In the genomic region with DNA sequence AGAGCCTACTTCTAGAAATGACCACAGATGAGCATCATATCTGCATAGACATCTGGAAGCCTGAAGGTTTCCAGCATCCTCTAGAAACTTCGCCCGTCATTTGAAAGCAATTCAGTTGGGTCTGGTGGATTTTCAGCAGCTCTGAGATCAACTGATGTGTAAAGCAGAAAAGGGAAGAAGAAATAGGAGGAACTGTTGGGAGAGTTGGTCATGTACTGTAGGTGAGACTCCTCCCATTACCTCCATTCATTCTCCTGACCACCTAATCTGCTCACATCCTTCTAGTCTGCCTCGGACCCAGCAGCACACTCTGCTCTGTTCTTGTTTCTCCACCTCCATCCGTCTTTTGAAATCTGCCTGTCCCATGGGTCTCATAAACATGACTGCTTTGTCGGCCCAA, we compare ENCODE assay signal across 23 mouse cellular contexts. TPM values are rescaled to one million over a fixed set of nuclear protein-coding genes. Genes with fewer than 3 reads are reported as not detected.
DNase-seq lines count a peak whose midpoint lies in the region; ATAC-seq and TF ChIP-seq lines count a peak whose summit lies in the region.
"Had no signal": no experiment of that assay in that cellular context is flagged by ENCODE, and none has a peak within 500 bp of the region (broad histone marks: within the 10 kb centered on the region; RNA-seq: fewer than 3 reads in every experiment).

No protein-coding gene starts in this region.

- H3K9me3 ChIP-seq in CH12.LX (replicated peaks; ENCODE audit: low read length): no peaks in the 10 kb centered on the region
- H3K9me3 ChIP-seq in limb, embryonic 10.5 days (replicated peaks): no peaks in the 10 kb centered on the region
- H3K9me3 ChIP-seq in hindbrain, embryonic 16.5 days (ENCODE audit: control insufficient read depth, low read length): no peaks in the 10 kb centered on the region
- H3K9me3 ChIP-seq: G1E; heart, embryonic 12.5 days; heart, embryonic 15.5 days had no signal

- no peaks in the 10 kb centered on the region for H3K27me3 ChIP-seq in CH12.LX (replicated peaks)
- peaks cover 5% of the 10 kb centered on the region; the same call in 1 of the 2 replicates for H3K27me3 ChIP-seq in limb, embryonic 10.5 days (ENCODE audit: low read depth, poor library complexity, severe bottlenecking)
- no peaks in the 10 kb centered on the region for H3K27me3 ChIP-seq in hindbrain, embryonic 16.5 days (replicated peaks; ENCODE audit: control insufficient read depth, insufficient read depth, low read length)
- H3K27me3 ChIP-seq: heart, embryonic 15.5 days had no signal

- in situ Hi-C loops in CH12.LX (cut with MboI; ENCODE audit: low pct_ligation_motif_present, low pct_unique_long_range_greater_than_20kb, low sequenced_read_pairs): no loop called here

- H3K4me1 ChIP-seq in CH12.LX (ENCODE audit: control insufficient read depth in 1 of 2, insufficient read depth in 2 of 2): peaks cover 19 to 61% of the 10 kb centered on the region in 2 experiments
- peaks cover 8% of the 10 kb centered on the region for H3K4me1 ChIP-seq in limb, embryonic 10.5 days
- no peaks in the 10 kb centered on the region for H3K4me1 ChIP-seq in hindbrain, embryonic 16.5 days (ENCODE audit: control insufficient read depth, insufficient read depth, low read depth, low read length)
- H3K4me1 ChIP-seq: heart, embryonic 12.5 days; heart, embryonic 15.5 days had no signal

- peak overlapping the region; percentile 72; the same call in 1 of the 2 replicates for H3K4me2 ChIP-seq in CH12.LX (ENCODE audit: insufficient read depth, low read depth, poor library complexity, severe bottlenecking)
- H3K4me2 ChIP-seq in hindbrain, embryonic 16.5 days (ENCODE audit: low read length): no peak overlapping the region
- H3K4me2 ChIP-seq: heart, embryonic 12.5 days; heart, embryonic 15.5 days; hindbrain, embryonic 14.5 days had no signal

- TF ChIP-seq CTCF in CH12.LX (conservative IDR thresholded peaks at IDR 0.05 in 1 of 2, IDR thresholded peaks at IDR 0.05 in 1 of 2; ENCODE audit: low read depth in 2 of 2, low read length in 2 of 2): no peak

- no peak for TF ChIP-seq RAD21 in CH12.LX (IDR thresholded peaks at IDR 0.05; ENCODE audit: low read depth, low read length)

- H3K79me2 ChIP-seq in CH12.LX (replicated peaks; ENCODE audit: control insufficient read depth, extremely low read depth, insufficient read depth, poor library complexity, severe bottlenecking): no peaks in the 10 kb centered on the region

- TF ChIP-seq EP300 in CH12.LX (IDR thresholded peaks at IDR 0.05; ENCODE audit: low read length): no peak; the same call in 1 of the 2 replicates

- 79% methylated on average over 5 of the region's 5 CpGs for WGBS in limb, embryonic 10.5 days
- WGBS in hindbrain, embryonic 16.5 days: 77% methylated on average over 5 of the region's 5 CpGs

- dilution Hi-C loops in CH12.LX (cut with MboI; ENCODE audit: extremely low pct_ligation_motif_present, extremely low pct_unique_long_range_greater_than_20kb, low sequenced_read_pairs): no loop called here

- H3K36me3 ChIP-seq in CH12.LX (replicated peaks in 1 of 2; ENCODE audit: control insufficient read depth in 1 of 2, insufficient read depth in 1 of 2, low read length in 1 of 2): no peaks in the 10 kb centered on the region
- no peaks in the 10 kb centered on the region for H3K36me3 ChIP-seq in limb, embryonic 10.5 days
- no peaks in the 10 kb centered on the region for H3K36me3 ChIP-seq in hindbrain, embryonic 16.5 days (ENCODE audit: control insufficient read depth, insufficient read depth, low read length)
- H3K36me3 ChIP-seq: G1E; heart, embryonic 12.5 days; heart, embryonic 15.5 days had no signal

- DNase-seq in CH12.LX (ENCODE audit: extremely low read depth): peak; percentile 46
- DNase-seq in spleen, adult 18-20 months: no peak
- no peak for DNase-seq in limb, embryonic 10.5 days (ENCODE audit: low spot score)
- DNase-seq: adrenal gland, adult 2 months; adrenal gland, postnatal 14 days; cerebellum, adult 11 months; cerebellum, adult 8-10 months; cerebellum, postnatal 10 days; cerebellum, postnatal 36 days; forebrain, postnatal 0 days; gastrocnemius, adult 2 months; gastrocnemius, postnatal 14 days; heart, adult 18-20 months; heart, postnatal 10 days; heart, postnatal 36 days had no signal

- no peak overlapping the region for H3K4me3 ChIP-seq in CH12.LX (replicated peaks in 1 of 3; ENCODE audit: low read depth in 2 of 3, low read length in 2 of 3, poor library complexity in 1 of 3)
- no peak overlapping the region for H3K4me3 ChIP-seq in limb, embryonic 10.5 days
- H3K4me3 ChIP-seq in hindbrain, embryonic 16.5 days (ENCODE audit: low read length): no peak overlapping the region
- H3K4me3 ChIP-seq: gastrocnemius, adult 2 months; heart, embryonic 12.5 days; heart, embryonic 15.5 days had no signal

- ATAC-seq in granulocyte monocyte progenitor cell, adult 5-6 weeks (replicated peaks; ENCODE audit: poor library complexity, severe bottlenecking): peak; percentile 73
- peak; percentile 67 for ATAC-seq in megakaryocyte progenitor cell, adult 5-6 weeks (replicated peaks; ENCODE audit: poor library complexity)
- no peak for ATAC-seq in hindbrain, embryonic 16.5 days
- ATAC-seq: forebrain, embryonic 14.5 days; forebrain, postnatal 0 days had no signal

- no peak overlapping the region for H3K27ac ChIP-seq in CH12.LX (ENCODE audit: insufficient read depth, low read depth)
- H3K27ac ChIP-seq in limb, embryonic 10.5 days: no peak overlapping the region
- H3K27ac ChIP-seq in hindbrain, embryonic 16.5 days (ENCODE audit: low read depth, low read length): no peak overlapping the region
- H3K27ac ChIP-seq: gastrocnemius, adult 2 months; heart, embryonic 15.5 days; hindbrain, embryonic 14.5 days had no signal

- TF ChIP-seq POLR2A in CH12.LX (IDR thresholded peaks at IDR 0.05; ENCODE audit: low read depth, low read length): no peak

- no peak overlapping the region for H3K9ac ChIP-seq in CH12.LX (ENCODE audit: insufficient read depth, low read depth)
- H3K9ac ChIP-seq in hindbrain, embryonic 16.5 days (ENCODE audit: low read depth, low read length): no peak overlapping the region
- H3K9ac ChIP-seq: forebrain, postnatal 0 days; heart, embryonic 12.5 days; heart, embryonic 15.5 days; hindbrain, embryonic 14.5 days had no signal

TF ChIP-seq in CH12.LX, 34 proteins besides CTCF, POLR2A, EP300 and RAD21:
- 0 out of 2 replicates have a peak, but pooled peaks have one; percentile 2 for TF ChIP-seq ZNF384 (IDR thresholded peaks at IDR 0.05; ENCODE audit: low read depth, low read length)
- 0 out of 2 replicates have a peak, but pooled peaks have one; percentile 26 for TF ChIP-seq TBP (conservative IDR thresholded peaks at IDR 0.05; ENCODE audit: low read depth, low read length)
- no peak for TF ChIP-seq NRF1 (IDR thresholded peaks at IDR 0.05; ENCODE audit: low read depth, low read length)
- TF ChIP-seq USF2 (conservative IDR thresholded peaks at IDR 0.05; ENCODE audit: low read depth, low read length): no peak

RNA-seq across cellular contexts. Expression of a gene that starts 22.3 kb away (rescaled TPM):
- total RNA-seq in CH12.LX (2012; rRNA removed) (not detected in 2 replicates), CH12.LX (2014; rRNA removed) (not detected in 2 replicates)
- polyA plus RNA-seq in CH12.LX (2012; ENCODE audit: insufficient read length, low read depth): not detected in 2 replicates
- 1.7 and 2.0 TPM in 2 replicates for total RNA-seq in granulocyte monocyte progenitor cell, adult 5-6 weeks (2014; fragmentation: Nextera tagmentation)
- total RNA-seq in granulocyte monocyte progenitor cell, adult 5-6 weeks (2017): 0.78 and 2.2 TPM in 2 replicates
- total RNA-seq in megakaryocyte progenitor cell, adult 5-6 weeks (2015): 0.77 and 0.85 TPM in 2 replicates
- 0.67 and 1.1 TPM in 2 replicates for total RNA-seq in megakaryocyte progenitor cell, adult 5-6 weeks (2017)
- 0.95 and 1.1 TPM in 2 replicates for polyA plus RNA-seq in limb, embryonic 10.5 days (2016; fragmentation: Nextera tagmentation; extraction: Ambion mirVana)
- polyA plus RNA-seq in hindbrain, embryonic 16.5 days (2015; fragmentation: Nextera tagmentation; extraction: Ambion mirVana): 6.3 and 6.6 TPM in 2 replicates
